Mouse (Mus musculus) common myeloid progenitor, adult 5-6 weeks (primary cell): ENCODE data around the gene Eya2. TPM values are rescaled to one million over a fixed set of nuclear protein-coding genes. Genes with fewer than 3 reads are reported as not detected.
"Not testable (repeated sequence)": the region's sequence is repeated elsewhere in the genome, so short reads cannot be mapped to it uniquely, and the experiment has no call there.

Experiments used
- ATAC-seq: replicated peaks from 2 replicates; pipeline ENCODE4 v1.8.0; 2016; ENCODE audit warnings: low read depth, mild to moderate bottlenecking, moderate TSS enrichment, inconsistent platforms; ENCODE audit not compliant: poor library complexity, severe bottlenecking
- total RNA-seq: library from RNA; stranded (forward); fragments of 200-1000, 187-1606 nt; gene quantifications from 2 replicates; pipeline ENCODE4 v1.2.3, GENCODE M21; 2017

The Eya2 gene
- total RNA-seq, result 15.0 and 24.9 TPM in 2 replicates

- ATAC-seq, result 0 out of 2 replicates have a peak, but pooled peaks have one; percentile 39
These were observed at the start of gene Eya2 for GRCm38 (mm10) chr2:165594907-165595675. Eya2 (plus strand) TSS chr2:165595032.

GRCm38 (mm10) chr2:165545687-165546086 lies 49.1 kb upstream of the Eya2 start:
- no peak for ATAC-seq

- no peak for ATAC-seq
These were observed 48.5 kb upstream of the Eya2 start for GRCm38 (mm10) chr2:165546341-165546740.

- ATAC-seq, result no peak
These were observed 47.4 kb upstream of the Eya2 start for GRCm38 (mm10) chr2:165547410-165547809.

GRCm38 (mm10) chr2:165548627-165549026 lies 46.2 kb upstream of the Eya2 start:
- ATAC-seq, result no peak

GRCm38 (mm10) chr2:165550410-165550809 lies 44.4 kb upstream of the Eya2 start:
- ATAC-seq, result not testable (repeated sequence)

- no peak for ATAC-seq
These were observed 40.8 kb upstream of the Eya2 start for GRCm38 (mm10) chr2:165554066-165554465.

GRCm38 (mm10) chr2:165557278-165557677 lies 37.6 kb upstream of the Eya2 start:
- no peak for ATAC-seq

- no peak for ATAC-seq
These were observed 35.9 kb upstream of the Eya2 start for GRCm38 (mm10) chr2:165558916-165559315.

GRCm38 (mm10) chr2:165559506-165560235 lies 35.2 kb upstream of the Eya2 start:
- ATAC-seq, result peak; percentile 20; the same call in 1 of the 2 replicates

GRCm38 (mm10) chr2:165561861-165562260 lies 33.0 kb upstream of the Eya2 start:
- ATAC-seq, result no peak

- peak; percentile 51 for ATAC-seq
These were observed 31.4 kb upstream of the Eya2 start for GRCm38 (mm10) chr2:165563298-165564058.

- ATAC-seq, result no peak
These were observed 30.7 kb upstream of the Eya2 start for GRCm38 (mm10) chr2:165564101-165564500.

- ATAC-seq, result no peak
These were observed 30.2 kb upstream of the Eya2 start for GRCm38 (mm10) chr2:165564620-165565019.

- no peak for ATAC-seq
These were observed 27.9 kb upstream of the Eya2 start for GRCm38 (mm10) chr2:165566898-165567297.

GRCm38 (mm10) chr2:165567820-165568219 lies 27.0 kb upstream of the Eya2 start:
- no peak for ATAC-seq

GRCm38 (mm10) chr2:165568911-165569310 lies 25.9 kb upstream of the Eya2 start:
- no peak for ATAC-seq

- no peak for ATAC-seq
These were observed 23.5 kb upstream of the Eya2 start for GRCm38 (mm10) chr2:165571216-165571778.

- no peak for ATAC-seq
These were observed 11.8 kb upstream of the Eya2 start for GRCm38 (mm10) chr2:165583044-165583443.

GRCm38 (mm10) chr2:165583518-165583917 lies 11.3 kb upstream of the Eya2 start:
- no peak for ATAC-seq
